Mouse (Mus musculus) lung, adult 2 months (tissue): ENCODE data around the gene Tpmt. TPM values are rescaled to one million over a fixed set of nuclear protein-coding genes. Genes with fewer than 3 reads are reported as not detected.

Experiments
- DNase-seq: peaks from one replicate; pipeline ENCODE4 v3.0.0; 2022
- H3K4me1 ChIP-seq: fragments of 200-500 bp; 2 replicates; pipeline ENCODE4 v1.6.1; 2011; ENCODE audit warnings: low read length; ENCODE audit not compliant: control insufficient read depth, insufficient read depth
- H3K4me3 ChIP-seq: fragments of 200-500 bp; replicated peaks from 2 replicates; pipeline ENCODE3; 2011; ENCODE audit warnings: low read depth, mild to moderate bottlenecking, control low read depth, low read length; ENCODE audit errors: extremely low read depth
- CTCF ChIP-seq: fragments of 200-500 bp; IDR thresholded peaks from 2 replicates; pipeline ENCODE4 v1.5.1; 2011; ENCODE audit warnings: mild to moderate bottlenecking, low read length, control low read depth; ENCODE audit not compliant: insufficient read depth
- POLR2A ChIP-seq: fragments of 200-500 bp; IDR thresholded peaks from 2 replicates; pipeline ENCODE4 v1.6.1; 2011; ENCODE audit warnings: low read depth, mild to moderate bottlenecking, control low read depth, low read length, borderline replicate concordance; ENCODE audit errors: extremely low read depth
- WGBS: fragments of 180-500 bp; shearing (Covaris S2); methylation state at CpG from one replicate; pipeline ENCODE4 v1.1.7; 2018; 5-methylcytosine and 5-hydroxymethylcytosine counted together
- polyA plus RNA-seq: library from polyadenylated mRNA; depleted of rRNA; stranded (reverse); fragments of >200 nt; gene quantifications from 2 replicates; pipeline ENCODE4 v1.2.3, GENCODE M21; 2012

Gene Tpmt
- polyA plus RNA-seq, 1 experiment = 2.3 TPM

DNA sequence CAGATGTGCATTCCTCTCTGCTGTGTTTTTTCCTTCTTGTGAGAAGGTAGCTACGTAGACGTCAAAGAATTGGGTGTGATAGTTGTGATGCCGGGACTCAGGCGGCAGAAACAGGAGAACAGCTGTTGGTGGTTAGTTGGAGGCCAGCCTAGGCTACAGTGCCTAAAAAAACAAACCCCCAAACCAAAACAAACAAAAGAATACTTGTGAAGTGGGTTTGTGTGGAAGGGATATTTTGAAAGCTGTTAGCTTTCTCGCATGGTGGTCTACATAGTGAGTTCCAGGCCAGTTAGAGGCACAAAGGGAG lies 29.4 kb downstream of the Tpmt start:
- no peak overlapping the region for H3K4me3 ChIP-seq
- no peak for TF ChIP-seq CTCF
- TF ChIP-seq POLR2A = no peak
- peaks cover 10% of the 10 kb centered on the region for H3K4me1 ChIP-seq
- no peak for DNase-seq
- WGBS = 60% methylated on average over 5 of the region's 5 CpGs

DNA sequence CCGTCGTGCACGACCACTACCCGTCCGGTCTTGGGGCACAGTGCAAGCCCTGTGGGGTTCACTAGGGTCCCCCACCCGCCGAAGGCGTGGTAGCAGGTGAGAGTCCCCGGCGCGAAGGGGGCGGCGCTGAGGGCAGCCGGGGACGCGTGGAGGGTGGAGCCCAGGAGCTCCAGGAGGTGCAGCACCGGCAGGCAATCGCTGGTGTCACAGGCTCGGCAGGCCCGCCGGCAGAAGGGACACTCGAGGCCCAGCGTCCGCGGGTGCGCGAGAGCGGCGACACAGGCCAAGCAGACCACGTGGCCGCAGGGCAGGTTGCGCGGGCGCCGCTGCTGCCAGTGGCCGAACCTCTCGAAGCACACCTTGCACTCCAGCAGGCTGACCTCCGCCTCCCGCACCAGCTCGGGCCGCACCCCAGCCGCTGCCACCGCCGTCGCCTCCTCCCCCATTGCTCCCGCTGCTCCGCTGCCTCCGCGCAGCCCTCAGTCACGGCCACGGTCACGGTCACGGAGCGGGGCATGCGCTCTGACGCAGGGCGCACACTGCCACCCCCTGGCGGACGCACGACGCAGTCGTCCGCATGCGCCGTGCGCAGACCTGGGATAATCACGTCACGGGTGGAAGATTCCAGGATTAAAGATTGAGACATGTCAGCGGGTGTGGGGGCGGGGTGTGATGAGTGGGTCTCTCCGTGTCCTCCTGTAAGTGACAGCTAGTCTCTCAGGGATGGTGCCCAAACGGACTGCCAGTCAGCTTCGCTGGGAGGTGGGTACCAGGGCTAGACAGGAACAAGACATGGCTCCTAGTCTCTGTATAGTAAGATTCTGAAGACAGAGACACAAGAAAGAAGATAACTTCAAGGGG lies 30.0 kb downstream of the Tpmt start, which contains the start of gene Nhlrc1:
Nhlrc1 (minus strand) TSS at position 517 of the 861 bp plus-strand sequence.
- Histone ChIP-seq H3K4me3 (peak within 1 kb of the TSS; percentile 66), H3K4me1 (peaks cover 10% of the 10 kb centered on the region)
- peak; percentile 83 for TF ChIP-seq CTCF
- peak; percentile 65; the same call in 1 of the 2 replicates for TF ChIP-seq POLR2A
- DNase-seq = peak; percentile 85
- WGBS = 6% methylated on average over 73 of the region's 73 CpGs

DNA sequence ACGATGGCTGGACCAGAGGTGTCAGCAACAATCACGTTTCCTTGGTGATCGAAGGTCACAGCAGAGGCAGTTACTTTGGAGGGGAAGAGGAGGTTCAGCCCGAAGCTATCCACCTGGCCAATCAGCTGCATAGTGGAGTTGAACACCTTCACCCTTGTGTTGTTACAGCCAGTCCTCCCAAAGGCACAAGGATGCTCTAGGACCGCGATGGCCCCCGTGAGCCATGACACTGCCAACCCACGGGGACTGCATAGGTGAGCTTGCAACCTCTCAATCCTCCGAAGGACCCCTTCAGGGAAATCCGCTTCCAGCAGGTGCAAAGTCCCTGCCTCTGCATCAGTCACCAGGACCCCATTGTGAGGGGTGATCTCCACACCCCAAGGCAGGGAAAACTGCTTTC lies 30.8 kb downstream of the Tpmt start:
- 79% methylated on average over 10 of the region's 10 CpGs for WGBS
- Histone ChIP-seq H3K4me1 (peaks cover 10% of the 10 kb centered on the region), H3K4me3 (peak overlapping the region; percentile 66)
- TF ChIP-seq POLR2A (no peak), CTCF (no peak)
- no peak for DNase-seq

DNA sequence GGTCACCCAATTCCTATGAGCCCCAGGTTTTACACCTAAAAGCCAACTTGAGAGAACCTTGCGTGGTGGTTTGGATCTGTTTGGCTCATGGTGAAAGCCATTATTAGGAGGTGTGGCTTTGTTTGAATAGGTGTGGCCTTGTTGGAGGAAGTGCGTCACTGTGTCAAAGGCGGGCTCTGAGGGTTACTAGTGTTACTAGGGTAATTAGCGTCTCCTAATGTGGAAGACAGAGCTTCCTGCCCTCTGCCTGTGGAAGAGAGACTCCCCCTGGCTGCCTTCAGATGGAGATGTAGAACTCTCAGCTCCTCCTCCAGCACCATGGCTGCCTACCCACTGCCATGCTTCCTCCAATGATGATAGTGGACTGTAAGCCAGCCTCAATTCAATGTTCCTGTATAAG lies 42.9 kb downstream of the Tpmt start:
- H3K4me1 ChIP-seq = 0 out of 2 replicates have a peak, but pooled peaks cover 5% of the 10 kb centered on the region
- TF ChIP-seq CTCF (no peak), POLR2A (no peak)
- no peak for DNase-seq
- no peak overlapping the region for H3K4me3 ChIP-seq
- 89% methylated on average over 4 of the region's 4 CpGs for WGBS

DNA sequence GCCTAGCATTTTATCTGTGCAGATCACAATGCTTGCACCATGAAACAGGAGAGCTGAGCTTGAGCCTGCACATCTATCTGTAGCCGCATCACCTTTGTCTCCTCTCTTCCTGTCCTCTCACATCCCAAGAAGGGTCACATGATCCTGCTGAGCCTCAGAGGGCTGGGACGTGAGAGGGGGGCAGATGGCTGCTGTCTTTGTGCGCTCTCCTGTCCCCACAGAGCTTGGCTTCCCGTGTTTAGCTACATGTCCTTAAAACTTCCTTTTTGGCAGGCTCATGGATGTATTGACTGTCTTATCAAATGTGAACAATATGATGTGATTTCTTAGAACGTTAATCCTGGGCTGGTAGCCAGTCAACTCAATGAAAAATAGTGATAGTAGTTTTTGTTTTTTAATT lies 45.0 kb downstream of the Tpmt start:
- WGBS = 24% methylated on average over 5 of the region's 5 CpGs
- no peak overlapping the region for H3K4me3 ChIP-seq
- TF ChIP-seq CTCF (no peak), POLR2A (no peak)
- no peak for DNase-seq
- 0 out of 2 replicates have a peak, but pooled peaks cover 3% of the 10 kb centered on the region for H3K4me1 ChIP-seq

DNA sequence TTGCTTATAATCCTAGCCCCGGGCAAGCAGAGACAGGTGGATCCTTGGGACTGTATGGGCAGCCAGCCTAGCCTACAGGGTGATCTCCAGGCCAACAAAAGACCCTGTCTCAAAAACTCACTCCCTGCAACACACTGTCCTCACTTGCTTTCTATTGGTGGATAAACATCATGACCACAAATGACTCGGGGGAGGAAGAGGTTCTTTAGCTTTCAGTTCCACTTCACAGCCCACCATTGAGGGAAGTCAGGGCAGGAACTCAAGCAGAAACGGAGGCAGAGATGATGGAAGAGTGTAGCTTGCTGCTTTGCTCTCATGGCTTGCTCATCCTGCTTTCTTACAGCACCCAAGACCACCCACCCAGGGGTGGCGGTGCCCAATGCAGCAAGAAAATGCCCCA lies 47.2 kb downstream of the Tpmt start:
- Histone ChIP-seq H3K4me3 (no peak overlapping the region), H3K4me1 (0 out of 2 replicates have a peak, but pooled peaks cover 3% of the 10 kb centered on the region)
- TF ChIP-seq POLR2A (no peak), CTCF (no peak)
- 76% methylated on average over 4 of the region's 4 CpGs for WGBS
- DNase-seq = no peak

DNA sequence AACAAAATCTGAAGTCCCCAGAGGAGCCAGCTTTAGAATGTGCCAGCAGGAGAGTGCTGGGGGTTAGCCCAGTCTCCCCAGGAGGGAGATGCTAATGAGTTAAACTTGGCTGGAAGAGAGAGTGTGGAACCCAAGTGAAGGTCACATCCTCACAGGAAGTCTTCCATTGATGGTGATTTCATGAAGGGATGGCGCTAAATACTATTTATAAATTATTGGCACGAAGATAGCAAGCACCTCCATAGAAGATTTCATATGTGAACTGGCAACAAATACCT lies 51.3 kb downstream of the Tpmt start:
- WGBS = 69% methylated on average over 2 of the region's 2 CpGs
- TF ChIP-seq CTCF (no peak), POLR2A (no peak)
- Histone ChIP-seq H3K4me1 (peaks cover 2% of the 10 kb centered on the region), H3K4me3 (no peak overlapping the region)
- no peak for DNase-seq

DNA sequence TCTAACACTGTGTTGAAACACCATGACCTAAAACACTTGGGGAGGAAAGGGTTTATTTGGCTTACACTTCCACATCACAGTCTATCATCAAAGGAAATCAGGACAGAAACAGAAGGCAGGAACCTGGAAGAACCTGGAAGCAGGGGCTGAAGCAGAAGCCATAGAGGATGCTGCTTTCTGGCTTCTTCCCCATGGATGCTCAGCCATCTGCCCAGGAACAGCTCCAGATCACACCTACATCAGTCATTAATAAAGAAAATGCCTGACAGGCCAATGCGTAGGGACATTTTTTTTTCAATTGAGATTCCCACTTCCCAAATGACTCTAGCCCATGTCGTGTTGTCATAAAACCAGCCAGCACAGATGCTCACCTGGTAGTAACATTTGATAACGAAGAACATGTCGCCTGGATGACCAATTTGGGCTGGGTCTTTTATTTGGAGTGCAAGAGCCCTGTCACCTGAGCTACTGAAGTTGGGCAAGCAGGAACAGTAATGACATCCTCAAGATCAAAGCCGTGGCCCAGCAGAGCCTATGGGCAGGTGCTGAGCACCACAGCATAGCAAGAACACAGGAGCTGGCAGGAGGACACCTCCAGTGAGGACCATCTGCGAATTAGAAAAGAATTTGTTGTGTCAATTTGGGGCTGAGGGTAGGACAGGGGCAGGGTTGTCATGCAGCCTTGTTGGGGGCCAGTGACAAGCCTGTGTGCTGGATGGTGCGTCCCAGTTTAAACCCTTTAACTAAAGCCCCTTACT lies 51.8 kb downstream of the Tpmt start:
- DNase-seq = no peak
- 89% methylated on average over 7 of the region's 7 CpGs for WGBS
- TF ChIP-seq POLR2A = no peak
- TF ChIP-seq CTCF = no peak
- H3K4me3 ChIP-seq = no peak overlapping the region
- peaks cover 3% of the 10 kb centered on the region for H3K4me1 ChIP-seq

DNA sequence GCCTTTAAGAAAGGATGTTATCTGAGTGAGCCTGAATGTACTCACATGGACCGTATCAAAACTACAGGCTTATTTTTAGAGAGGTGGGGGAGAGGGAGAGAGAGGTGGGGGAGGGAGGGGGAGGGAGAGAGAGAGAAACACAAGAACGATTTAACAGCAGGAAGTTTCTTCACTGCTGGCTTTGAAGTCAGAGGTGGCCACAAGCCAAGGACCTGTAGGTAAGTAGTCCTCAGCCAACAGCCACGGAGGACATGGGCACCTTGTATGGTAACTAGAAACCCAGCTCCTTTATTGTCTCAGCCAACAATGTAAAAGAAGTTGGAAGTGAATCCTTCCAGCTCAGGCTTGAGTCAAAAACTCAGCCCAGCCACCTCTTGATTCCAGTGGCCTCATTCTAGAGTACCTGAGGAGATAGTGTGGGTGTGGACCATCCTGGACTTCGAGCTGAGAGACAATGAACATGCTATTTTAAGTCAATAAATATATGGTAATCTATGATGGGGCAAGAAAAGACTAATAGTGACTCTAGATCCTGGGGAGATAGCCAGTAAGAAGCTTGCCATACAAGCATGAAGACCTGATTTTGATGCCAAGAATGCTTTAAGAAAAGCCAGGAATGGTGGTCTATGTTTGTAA lies 54.0 kb downstream of the Tpmt start:
- no peak for DNase-seq
- WGBS = 10% methylated on average over 4 of the region's 4 CpGs
- H3K4me1 ChIP-seq = peaks cover 5% of the 10 kb centered on the region
- no peak overlapping the region for H3K4me3 ChIP-seq
- TF ChIP-seq POLR2A (no peak), CTCF (no peak)

DNA sequence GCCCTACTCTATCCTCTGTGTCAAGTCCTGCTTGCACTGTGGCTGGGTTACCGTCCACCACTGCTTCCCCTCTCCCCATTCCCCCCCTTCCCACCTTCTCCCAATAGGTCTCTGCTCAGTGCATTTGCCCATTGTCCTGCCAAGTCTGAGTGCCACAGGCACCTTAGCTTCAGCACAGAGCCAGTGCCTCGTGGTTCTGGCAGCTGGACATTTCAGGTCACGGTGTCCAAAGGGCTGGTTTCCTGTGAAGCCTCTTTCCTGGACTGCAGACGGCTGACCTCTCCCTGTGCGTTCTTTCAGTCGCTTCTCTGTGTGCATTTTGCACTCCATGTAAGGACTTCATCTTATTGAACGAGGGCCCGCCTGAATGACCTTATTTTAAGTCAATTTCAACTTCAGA lies 56.6 kb downstream of the Tpmt start:
- no peak for DNase-seq
- 46% methylated on average over 8 of the region's 8 CpGs for WGBS

More for the DNA sequence above, 56.6 kb downstream of the Tpmt start:
- Histone ChIP-seq H3K4me3 (no peak overlapping the region), H3K4me1 (peaks cover 13% of the 10 kb centered on the region)
- no peak for TF ChIP-seq CTCF
- no peak for TF ChIP-seq POLR2A
